Mouse (Mus musculus) heart, adult 2 months (tissue): ENCODE results near the gene Syngr3.

Experiments
- CTCF ChIP-seq: fragments of 200-600 bp; IDR thresholded peaks from 2 replicates; pipeline ENCODE4 v1.8.1; 2022; ENCODE audit warnings: antibody characterized with exemption, mild to moderate bottlenecking, moderate library complexity
- POLR2A ChIP-seq: fragments of 200-500 bp; IDR thresholded peaks from 2 replicates; pipeline ENCODE4 v1.6.1; 2011; ENCODE audit warnings: mild to moderate bottlenecking, low read depth, low read length, control low read depth; ENCODE audit not compliant: insufficient read depth

DNA sequence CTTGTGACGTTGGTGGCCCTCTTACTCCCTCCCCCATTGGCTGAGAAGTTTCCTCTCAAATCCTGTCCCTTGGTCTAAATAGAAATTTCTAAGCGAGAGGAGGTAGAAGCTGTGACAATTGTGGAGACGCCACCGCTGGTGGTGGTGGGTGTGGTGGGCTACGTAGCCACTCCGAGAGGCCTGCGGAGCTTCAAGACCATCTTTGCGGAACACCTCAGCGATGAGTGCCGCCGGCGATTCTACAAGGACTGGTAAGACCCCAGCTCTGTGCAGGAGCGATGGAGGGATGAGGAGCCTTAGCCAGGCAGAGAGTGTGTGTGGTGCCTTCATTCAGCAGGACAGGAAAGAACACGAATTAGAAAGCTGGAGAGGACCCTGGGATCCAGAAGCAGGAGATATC, 41.0 kb upstream of the Syngr3 start:
- TF ChIP-seq POLR2A = no peak
- no peak for TF ChIP-seq CTCF
